Mouse (Mus musculus) embryonic facial prominence, embryonic 15.5 days (tissue): ENCODE data around the gene Hist1h2ao. TPM values are rescaled to one million over a fixed set of nuclear protein-coding genes. Genes with fewer than 3 reads are reported as not detected.
A peak's percentile ranks its signal among the peaks of the same experiment; 100 is the strongest.
"Not testable (repeated sequence)": the region's sequence is repeated elsewhere in the genome, so short reads cannot be mapped to it uniquely, and the experiment has no call there.

Source experiments
- ATAC-seq: fragments of 200-750 bp; cut with Nextera tagmentation; 2 replicates; pipeline ENCODE4 v1.8.0; 2017; ENCODE audit warnings: low read depth, moderate TSS enrichment; ENCODE audit not compliant: insufficient number of reproducible peaks, low FRiP score, low TSS enrichment
- H3K27ac ChIP-seq: fragments of 300-500 bp; sonication (generic); replicated peaks from 2 replicates; pipeline ENCODE4 v1.5.1; 2015; ENCODE audit warnings: mild to moderate bottlenecking, inconsistent platforms
- H3K27me3 ChIP-seq: fragments of 300-500 bp; sonication (generic); 2 replicates; pipeline ENCODE4 v1.6.1; 2015; ENCODE audit warnings: inconsistent platforms
- H3K36me3 ChIP-seq: fragments of 300-500 bp; sonication (generic); 2 replicates; pipeline ENCODE4 v1.6.1; 2015; ENCODE audit warnings: mild to moderate bottlenecking, inconsistent platforms
- H3K4me1 ChIP-seq: fragments of 300-500 bp; sonication (generic); 2 replicates; pipeline ENCODE4 v1.6.1; 2015; ENCODE audit warnings: inconsistent platforms
- H3K4me2 ChIP-seq: fragments of 300-500 bp; sonication (generic); replicated peaks from 2 replicates; pipeline ENCODE4 v1.6.1; 2015; ENCODE audit warnings: mild to moderate bottlenecking, inconsistent platforms
- H3K4me3 ChIP-seq: fragments of 300-500 bp; sonication (generic); replicated peaks from 2 replicates; pipeline ENCODE4 v1.5.1; 2015; ENCODE audit warnings: mild to moderate bottlenecking, inconsistent platforms
- H3K9ac ChIP-seq: fragments of 300-500 bp; sonication (generic); 2 replicates; pipeline ENCODE4 v1.6.1; 2015; ENCODE audit warnings: inconsistent platforms
- H3K9me3 ChIP-seq: fragments of 300-500 bp; sonication (generic); replicated peaks from 2 replicates; pipeline ENCODE4 v1.6.1; 2016; ENCODE audit warnings: inconsistent platforms
- WGBS: fragments of 180-500 bp; shearing (Covaris S2); methylation state at CpG from one replicate; pipeline ENCODE4 v1.1.7; 2015; 5-methylcytosine and 5-hydroxymethylcytosine counted together
- polyA plus RNA-seq: library from polyadenylated mRNA; unstranded; fragments of >200 nt; fragmentation: Nextera tagmentation; extraction: Ambion mirVana; gene quantifications from 2 replicates; pipeline ENCODE4 v1.2.1, GENCODE M21; 2015

The Hist1h2ao gene
- polyA plus RNA-seq, 1 experiment from 2014 or later, result not detected

DNA sequence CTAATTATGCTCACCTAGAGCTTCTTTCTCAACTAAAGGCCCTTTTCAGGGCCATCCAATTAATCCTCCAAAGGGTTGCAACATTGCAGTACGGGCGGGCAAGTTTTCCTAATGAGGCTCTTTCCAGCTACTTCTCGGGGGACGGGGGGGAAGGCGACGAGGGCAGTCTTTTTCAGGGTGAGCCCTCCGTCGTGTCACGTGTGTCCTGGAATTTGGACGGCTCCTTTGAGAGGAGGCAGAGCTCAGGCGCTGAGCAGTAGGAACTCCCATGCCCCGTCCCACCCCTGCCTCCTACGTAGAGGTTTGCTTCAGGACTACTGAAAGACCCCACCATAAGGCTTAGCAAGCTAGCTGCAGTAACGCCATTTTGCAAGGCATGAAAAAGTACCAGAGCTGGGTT is 1.8 kb downstream of the Hist1h2ao start:
- WGBS, result 0% methylated on average over 14 of the region's 14 CpGs
- not testable (repeated sequence) for H3K9ac ChIP-seq, H3K36me3 ChIP-seq, H3K27me3 ChIP-seq, H3K4me1 ChIP-seq, H3K9me3 ChIP-seq, H3K27ac ChIP-seq
- peak; percentile 44; the same call in 1 of the 2 replicates for ATAC-seq
- peak overlapping the region; percentile 40 for H3K4me2 ChIP-seq
- H3K4me3 ChIP-seq, result peak overlapping the region; percentile 16; the same call in 1 of the 2 replicates

DNA sequence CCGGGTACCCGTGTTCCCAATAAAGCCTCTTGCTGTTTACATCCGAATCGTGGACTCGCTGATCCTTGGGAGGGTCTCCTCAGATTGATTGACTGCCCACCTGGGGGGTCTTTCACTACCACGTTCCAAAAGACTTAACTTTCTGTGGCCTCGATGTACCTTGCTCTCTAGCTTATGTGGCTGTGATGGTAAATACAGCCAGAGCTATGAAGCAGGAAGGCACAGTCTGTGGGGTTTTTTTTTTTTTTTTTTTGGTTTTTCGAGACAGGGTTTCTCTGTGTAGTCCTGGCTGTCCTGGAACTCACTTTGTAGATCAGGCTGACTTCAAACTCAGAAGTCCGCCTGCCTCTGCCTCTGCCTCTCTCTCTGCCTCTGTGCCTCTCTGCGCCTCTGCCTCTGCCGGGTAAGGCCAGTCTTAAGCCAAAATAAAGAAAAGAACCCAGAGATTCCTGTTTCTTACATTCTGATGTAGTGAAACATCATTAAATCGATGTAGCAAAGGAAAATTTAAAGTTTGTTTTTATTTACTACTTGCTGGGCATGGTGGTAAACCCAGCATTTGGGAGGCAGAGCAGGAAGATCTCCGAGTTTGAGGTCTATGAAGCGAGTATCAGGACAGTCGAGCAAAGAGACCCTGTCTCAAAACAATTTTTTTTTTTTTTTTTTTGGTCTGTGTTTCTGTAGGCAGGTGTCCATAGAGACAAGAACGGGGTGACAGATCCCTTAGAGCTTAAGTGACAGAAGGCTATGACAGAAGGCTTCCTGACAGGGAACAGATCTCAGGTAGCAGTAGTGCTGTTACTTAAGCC is 10.0 kb downstream of the Hist1h2ao start:
- not testable (repeated sequence) for ATAC-seq, H3K27ac ChIP-seq, H3K4me1 ChIP-seq, H3K9ac ChIP-seq, H3K9me3 ChIP-seq, H3K27me3 ChIP-seq, H3K36me3 ChIP-seq, H3K4me3 ChIP-seq, H3K4me2 ChIP-seq
- 69% methylated on average over 8 of the region's 16 CpGs for WGBS

DNA sequence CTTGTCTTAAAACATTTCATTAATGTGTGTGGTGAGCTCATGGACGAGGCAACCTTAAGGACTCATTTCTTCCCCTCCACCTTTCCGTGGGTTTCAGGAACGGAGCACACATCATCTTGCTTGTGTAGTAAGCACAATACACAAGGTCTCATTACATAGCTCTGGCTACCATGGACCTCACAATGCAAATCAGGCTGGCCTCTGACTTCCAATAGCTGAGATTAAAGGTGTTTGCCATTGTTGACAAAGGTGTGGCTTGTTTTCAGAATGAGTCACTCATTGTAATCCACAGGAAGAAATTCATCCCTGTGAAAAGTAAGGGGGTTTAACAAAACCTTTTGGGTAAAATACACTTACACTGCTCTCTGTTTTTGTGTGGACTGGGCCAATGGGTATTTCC is 18.2 kb downstream of the Hist1h2ao start:
- no peaks in the 10 kb centered on the region for H3K9me3 ChIP-seq
- WGBS, result 79% methylated on average over 3 of the region's 3 CpGs
- no peak overlapping the region for H3K27ac ChIP-seq
- H3K9ac ChIP-seq, result no peak overlapping the region
- H3K4me3 ChIP-seq, result no peak overlapping the region
- ATAC-seq, result no peak
- no peaks in the 10 kb centered on the region for H3K27me3 ChIP-seq
- H3K36me3 ChIP-seq, result no peaks in the 10 kb centered on the region; the same call in 1 of the 2 replicates
- no peak overlapping the region for H3K4me2 ChIP-seq
- H3K4me1 ChIP-seq, result no peaks in the 10 kb centered on the region

DNA sequence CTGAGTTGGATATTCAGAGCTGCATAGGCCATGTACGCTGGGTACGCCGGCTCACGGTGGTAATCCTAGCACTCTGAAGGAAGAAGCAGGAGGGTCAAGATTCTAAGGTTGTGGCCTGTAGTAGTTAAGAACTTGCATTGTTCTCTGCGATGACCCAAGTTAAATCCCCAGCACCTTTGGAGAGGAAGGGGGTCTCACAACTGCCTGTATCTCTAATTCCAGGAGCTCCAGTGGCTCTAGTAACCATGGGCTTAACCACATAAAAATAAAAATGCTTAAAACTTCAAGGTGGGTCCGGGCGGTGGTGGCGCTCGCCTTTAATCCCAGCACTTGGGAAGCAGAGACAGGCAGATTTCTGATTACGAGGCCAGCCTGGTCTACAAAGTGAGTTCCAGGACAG is 20.1 kb downstream of the Hist1h2ao start:
- Histone ChIP-seq H3K4me2 (no peak overlapping the region), H3K9me3 (no peaks in the 10 kb centered on the region), H3K27me3 (no peaks in the 10 kb centered on the region), H3K4me1 (no peaks in the 10 kb centered on the region), H3K36me3 (no peaks in the 10 kb centered on the region; the same call in 1 of the 2 replicates), H3K9ac (no peak overlapping the region), H3K4me3 (no peak overlapping the region), H3K27ac (0 out of 2 replicates have a peak overlapping the region, but pooled peaks have one; percentile 11)
- WGBS, result 82% methylated on average over 10 of the region's 10 CpGs
- ATAC-seq, result no peak

DNA sequence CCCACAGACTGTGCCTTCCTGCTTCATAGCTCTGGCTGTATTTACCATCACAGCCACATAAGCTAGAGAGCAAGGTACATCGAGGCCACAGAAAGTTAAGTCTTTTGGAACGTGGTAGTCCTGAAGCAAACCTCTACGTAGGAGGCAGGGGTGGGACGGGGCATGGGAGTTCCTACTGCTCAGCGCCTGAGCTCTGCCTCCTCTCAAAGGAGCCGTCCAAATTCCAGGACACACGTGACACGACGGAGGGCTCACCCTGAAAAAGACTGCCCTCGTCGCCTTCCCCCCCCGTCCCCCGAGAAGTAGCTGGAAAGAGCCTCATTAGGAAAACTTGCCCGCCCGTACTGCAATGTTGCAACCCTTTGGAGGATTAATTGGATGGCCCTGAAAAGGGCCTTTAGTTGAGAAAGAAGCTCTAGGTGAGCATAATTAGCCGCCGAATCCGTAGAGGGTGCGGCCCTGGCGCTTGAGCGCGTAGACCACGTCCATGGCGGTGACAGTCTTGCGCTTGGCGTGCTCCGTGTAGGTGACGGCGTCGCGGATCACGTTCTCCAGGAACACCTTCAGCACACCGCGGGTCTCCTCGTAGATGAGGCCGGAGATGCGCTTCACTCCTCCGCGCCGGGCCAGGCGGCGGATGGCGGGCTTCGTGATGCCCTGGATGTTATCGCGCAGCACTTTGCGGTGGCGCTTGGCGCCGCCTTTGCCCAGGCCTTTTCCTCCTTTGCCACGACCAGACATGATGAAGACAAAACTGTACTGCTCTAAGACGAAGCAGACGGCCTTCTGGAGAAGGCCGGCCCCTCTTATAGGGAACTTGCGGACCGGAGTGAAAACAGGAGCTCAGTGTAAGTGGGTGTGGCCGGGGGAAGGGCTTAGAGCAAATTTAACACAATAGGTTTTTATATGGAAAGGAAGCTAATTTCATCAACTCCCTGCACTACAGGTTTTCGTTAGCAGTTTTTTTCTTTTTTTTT is 21.4 kb downstream of the Hist1h2ao start, which contains the start of gene Hist1h4n:
Gene Hist1h4n, minus strand, starts transcription at position 779 of the 977 bp plus-strand sequence.
- H3K4me1 ChIP-seq, H3K9me3 ChIP-seq, H3K36me3 ChIP-seq, H3K9ac ChIP-seq, H3K27me3 ChIP-seq, H3K27ac ChIP-seq: not testable (repeated sequence)
- 0% methylated on average over 27 of the region's 58 CpGs for WGBS
- H3K4me2 ChIP-seq, result peak within 1 kb of the TSS; percentile 31; the same call in 1 of the 2 replicates
- H3K4me3 ChIP-seq, result peak within 1 kb of the TSS; percentile 25
- ATAC-seq, result peak; percentile 87

DNA sequence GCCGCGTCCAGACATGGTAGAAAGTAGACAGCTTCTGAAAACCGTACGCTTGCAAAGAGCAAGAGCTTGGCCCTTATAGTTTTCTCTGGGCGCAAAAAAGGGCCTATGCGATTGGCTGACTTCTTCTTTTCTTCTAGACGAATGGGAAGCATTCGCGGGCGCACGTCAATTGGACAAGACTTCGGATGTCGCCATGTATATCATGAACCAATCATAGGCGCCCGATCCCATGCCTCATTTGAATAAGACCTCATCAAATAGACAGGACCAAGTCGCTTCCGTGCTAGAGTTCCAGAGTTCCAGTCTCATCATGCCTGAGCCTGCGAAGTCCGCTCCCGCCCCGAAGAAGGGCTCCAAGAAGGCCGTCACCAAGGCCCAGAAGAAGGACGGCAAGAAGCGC is 23.2 kb downstream of the Hist1h2ao start, which contains the start of the genes Hist1h2ap and Hist1h2br:
Gene Hist1h2ap, minus strand, starts transcription at position 47 of the 400 bp plus-strand sequence.
Gene Hist1h2br, plus strand, starts transcription at position 283 of the 400 bp plus-strand sequence.
- H3K4me2 ChIP-seq, H3K4me3 ChIP-seq, H3K9me3 ChIP-seq, H3K4me1 ChIP-seq, H3K27ac ChIP-seq, H3K9ac ChIP-seq, H3K36me3 ChIP-seq, H3K27me3 ChIP-seq: not testable (repeated sequence)
- peak; percentile 93 for ATAC-seq
- WGBS, result no CpG with 5 or more reads among the region's 24 CpGs

DNA sequence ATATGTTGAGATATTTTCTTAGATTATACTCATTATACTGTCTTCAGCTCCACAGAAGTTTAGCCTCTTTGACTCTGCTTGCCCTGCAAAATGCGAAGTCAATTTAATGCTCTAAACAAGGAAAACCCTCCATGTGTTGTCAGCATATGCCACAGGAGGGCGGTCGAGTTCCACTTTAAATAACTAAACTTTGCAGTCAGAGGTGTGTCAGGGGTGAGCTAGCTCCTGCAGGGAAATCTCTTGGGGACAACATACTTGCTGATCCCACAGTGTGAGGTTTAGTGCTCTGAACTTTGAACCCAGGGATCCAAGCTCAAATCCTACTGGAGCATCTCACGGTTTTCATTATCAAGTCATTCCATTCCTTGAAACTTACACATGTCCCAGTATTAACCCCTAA is 30.2 kb downstream of the Hist1h2ao start:
- not testable (repeated sequence) for H3K9me3 ChIP-seq, H3K4me2 ChIP-seq, H3K4me3 ChIP-seq, H3K36me3 ChIP-seq, H3K9ac ChIP-seq, H3K4me1 ChIP-seq, H3K27me3 ChIP-seq, H3K27ac ChIP-seq, ATAC-seq
- WGBS, result no CpG with 5 or more reads among the region's 4 CpGs

DNA sequence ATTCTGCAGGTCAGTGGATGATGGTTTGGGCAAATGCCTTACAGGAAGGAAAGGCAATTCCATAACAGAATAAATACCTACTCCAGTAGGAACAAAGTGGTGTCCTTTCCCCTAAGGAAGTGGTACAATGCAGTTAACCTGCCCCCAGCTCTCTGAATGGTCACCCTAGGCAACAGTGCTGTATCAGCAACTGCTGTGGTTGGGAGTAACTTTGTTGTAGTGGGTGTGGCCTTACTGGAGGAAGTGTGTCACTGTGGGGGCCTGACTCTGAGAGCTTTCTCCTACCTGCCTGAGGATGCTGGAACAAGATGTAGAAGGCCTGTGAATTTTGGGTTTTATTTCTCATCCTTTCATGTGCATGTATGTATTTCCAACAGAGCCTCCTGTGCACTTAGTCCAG is 36.1 kb downstream of the Hist1h2ao start:
- not testable (repeated sequence) for H3K36me3 ChIP-seq, H3K4me3 ChIP-seq, ATAC-seq, H3K9ac ChIP-seq, H3K27me3 ChIP-seq, H3K4me2 ChIP-seq, H3K9me3 ChIP-seq, H3K27ac ChIP-seq, H3K4me1 ChIP-seq

DNA sequence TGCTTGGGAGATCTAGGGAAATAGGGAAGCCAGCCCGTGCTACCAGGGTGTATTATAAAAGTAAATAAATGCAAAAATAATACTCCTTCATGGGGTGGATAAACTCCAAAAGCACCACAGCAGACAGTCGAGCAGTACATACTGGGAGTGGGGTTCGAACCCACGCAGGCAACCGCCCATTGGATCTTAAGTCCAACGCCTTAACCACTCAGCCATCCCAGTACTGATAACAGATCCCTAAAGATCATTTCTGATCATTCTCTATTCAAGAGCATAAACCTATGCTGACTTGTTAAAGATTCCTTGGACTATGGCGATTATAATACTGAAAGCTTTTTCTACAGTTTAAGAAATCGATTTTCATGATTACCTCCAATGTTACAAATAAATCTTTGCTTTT is 37.6 kb downstream of the Hist1h2ao start:
- no peak for ATAC-seq
- no peaks in the 10 kb centered on the region for H3K9me3 ChIP-seq
- H3K4me1 ChIP-seq, result no peaks in the 10 kb centered on the region
- WGBS, result 18% methylated on average over 8 of the region's 8 CpGs
- no peaks in the 10 kb centered on the region for H3K36me3 ChIP-seq
- H3K4me3 ChIP-seq, result no peak overlapping the region
- no peaks in the 10 kb centered on the region for H3K27me3 ChIP-seq
- H3K27ac ChIP-seq, result no peak overlapping the region
- no peak overlapping the region for H3K9ac ChIP-seq
- no peak overlapping the region for H3K4me2 ChIP-seq

DNA sequence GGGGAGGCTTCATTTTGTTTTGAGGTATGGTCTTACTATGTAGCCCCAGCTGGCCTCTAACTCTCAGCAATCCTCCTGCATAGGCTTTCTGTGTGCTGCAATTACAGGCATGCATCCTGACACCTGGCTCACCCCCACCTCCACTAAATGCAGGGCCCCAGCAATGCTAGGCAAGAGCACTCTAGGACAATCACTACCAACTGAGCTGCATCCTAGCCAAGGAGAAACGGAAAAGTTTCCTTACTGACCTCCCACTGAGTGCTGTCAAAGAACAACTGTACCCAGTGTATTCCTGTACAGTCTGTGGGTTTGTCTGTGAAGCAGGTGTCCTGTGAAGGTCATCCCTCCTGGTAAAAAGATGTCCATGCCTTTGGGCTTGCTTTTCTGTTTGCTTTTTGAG is 40.4 kb downstream of the Hist1h2ao start:
- 24% methylated on average over 1 of the region's 1 CpGs for WGBS
- not testable (repeated sequence) for H3K27me3 ChIP-seq, H3K9me3 ChIP-seq, H3K27ac ChIP-seq, H3K4me1 ChIP-seq, H3K4me2 ChIP-seq, ATAC-seq, H3K36me3 ChIP-seq, H3K9ac ChIP-seq, H3K4me3 ChIP-seq

DNA sequence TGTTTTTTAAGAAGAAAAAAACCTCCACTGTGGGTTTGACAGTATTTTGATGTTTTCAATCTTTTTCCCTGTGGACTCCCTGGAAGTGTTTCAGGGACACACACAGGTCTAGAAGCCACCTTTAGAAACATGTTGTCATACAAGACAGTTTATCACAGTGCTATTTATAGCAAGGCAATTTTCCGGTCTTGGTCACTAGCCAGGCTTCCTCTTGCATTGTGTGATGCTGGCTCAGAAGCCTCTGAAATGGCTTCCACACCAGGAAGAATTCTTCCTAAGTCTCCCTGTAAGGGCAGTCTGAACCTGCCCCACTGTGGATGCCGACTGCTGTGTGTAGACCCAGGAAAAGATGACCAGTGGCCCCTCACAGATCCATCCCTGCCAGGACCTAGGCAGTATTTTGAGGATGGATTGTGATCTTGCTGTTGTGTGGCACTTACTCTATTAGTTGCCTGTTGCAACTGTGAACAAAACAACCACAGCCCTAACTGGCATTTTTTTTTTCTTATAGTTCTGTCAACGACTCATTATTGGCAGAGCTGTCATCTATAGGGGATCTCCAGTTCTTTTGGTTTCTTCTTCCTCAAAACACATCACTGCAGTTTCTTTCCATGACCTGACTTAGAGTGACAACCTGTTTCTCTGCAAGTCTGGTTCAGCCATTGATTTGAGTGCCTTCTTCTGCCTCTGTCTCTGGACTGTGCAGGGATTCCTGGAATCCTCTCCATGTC is 42.1 kb downstream of the Hist1h2ao start:
- Histone ChIP-seq H3K4me2 (no peak overlapping the region), H3K4me1 (no peaks in the 10 kb centered on the region), H3K9ac (no peak overlapping the region), H3K27ac (no peak overlapping the region), H3K4me3 (no peak overlapping the region), H3K36me3 (no peaks in the 10 kb centered on the region), H3K9me3 (no peaks in the 10 kb centered on the region), H3K27me3 (no peaks in the 10 kb centered on the region)
- no peak for ATAC-seq
- WGBS, result 55% methylated on average over 3 of the region's 3 CpGs
